29 mouse cellular contexts compared by ENCODE assay signal in genomic region chr10:21349946-21350345, GRCm38 (mm10). TPM values are rescaled to one million over a fixed set of nuclear protein-coding genes. Genes with fewer than 3 reads are reported as not detected.
"Had no signal": no experiment of that assay in that cellular context is flagged by ENCODE, and none has a peak within 500 bp of the region (broad histone marks: within the 10 kb centered on the region; RNA-seq: fewer than 3 reads in every experiment).

No protein-coding gene starts in this region.

- H3K9ac ChIP-seq: heart, embryonic 13.5 days; heart, embryonic 15.5 days; hindbrain, embryonic 13.5 days; hindbrain, embryonic 15.5 days; kidney, embryonic 15.5 days; limb, embryonic 13.5 days; limb, embryonic 15.5 days had no signal

- H3K9me3 ChIP-seq: heart, embryonic 13.5 days; heart, embryonic 15.5 days; hindbrain, embryonic 13.5 days; hindbrain, embryonic 15.5 days; kidney, embryonic 15.5 days; limb, embryonic 13.5 days; limb, embryonic 15.5 days had no signal

- H3K4me1 ChIP-seq: heart, embryonic 13.5 days; heart, embryonic 15.5 days; hindbrain, embryonic 13.5 days; hindbrain, embryonic 15.5 days; kidney, embryonic 15.5 days; limb, embryonic 13.5 days; limb, embryonic 15.5 days had no signal

- ATAC-seq: hindbrain, postnatal 0 days; intestine, embryonic 16.5 days had no signal

- H3K4me3 ChIP-seq: heart, adult 2 months; heart, embryonic 13.5 days; heart, embryonic 15.5 days; hindbrain, embryonic 13.5 days; hindbrain, embryonic 15.5 days; kidney, embryonic 15.5 days; layer of hippocampus, adult 2 months; limb, embryonic 13.5 days; limb, embryonic 15.5 days had no signal

- H3K27ac ChIP-seq: heart, adult 2 months; heart, embryonic 13.5 days; heart, embryonic 15.5 days; hindbrain, embryonic 13.5 days; hindbrain, embryonic 15.5 days; hindbrain, postnatal 0 days; kidney, embryonic 15.5 days; kidney, postnatal 0 days; layer of hippocampus, adult 2 months; limb, embryonic 13.5 days; limb, embryonic 15.5 days had no signal

- H3K27me3 ChIP-seq: heart, embryonic 13.5 days; heart, embryonic 15.5 days; hindbrain, embryonic 13.5 days; hindbrain, embryonic 15.5 days; kidney, embryonic 15.5 days; limb, embryonic 13.5 days; limb, embryonic 15.5 days had no signal

- H3K4me2 ChIP-seq: heart, embryonic 11.5 days; heart, embryonic 13.5 days; heart, embryonic 15.5 days; hindbrain, embryonic 13.5 days; hindbrain, embryonic 15.5 days; kidney, embryonic 15.5 days; limb, embryonic 13.5 days; limb, embryonic 15.5 days had no signal

- DNase-seq: gastrocnemius, postnatal 14 days; gastrocnemius, postnatal 36 days; heart, adult 2 months; heart, postnatal 14 days; heart, postnatal 36 days; kidney, adult 11 months; kidney, adult 2 months; kidney, adult 9 months; kidney, postnatal 25 days; layer of hippocampus, adult 9-11 months; layer of hippocampus, postnatal 36 days; left cerebral cortex, postnatal 4 days; lung, adult 18-20 months had no signal

RNA-seq across cellular contexts. Expression of gene Aldh8a1, which starts 27.1 kb away (rescaled TPM):
- polyA plus RNA-seq: heart, adult 2 months; heart, embryonic 13.5 days; heart, embryonic 15.5 days; heart, postnatal 0 days; hindbrain, embryonic 13.5 days; hindbrain, embryonic 15.5 days; hindbrain, postnatal 0 days; intestine, embryonic 14.5 days; large intestine, adult 2 months; limb, embryonic 11.5 days; limb, embryonic 15.5 days had no signal
